Mouse (Mus musculus): Measurements from ENCODE around the gene Slc19a2. TPM values are rescaled to one million over a fixed set of nuclear protein-coding genes. Genes with fewer than 3 reads are reported as not detected.
A peak's percentile ranks its signal among the peaks of the same experiment; 100 is the strongest.

Slc19a2 gene
- polyA plus RNA-seq, 1 experiment from 2014 or later: 10.4 TPM

- Histone ChIP-seq H3K4me2 (no peak overlapping the region), H3K4me3 (replicated peaks) (no peak overlapping the region), H3K9ac (no peak overlapping the region), H3K36me3 (peaks cover 40% of the 10 kb centered on the region), H3K27ac (peak overlapping the region; percentile 48; the same call in 1 of the 2 replicates), H3K4me1 (no peaks in the 10 kb centered on the region), H3K27me3 (no peaks in the 10 kb centered on the region), H3K9me3 (replicated peaks) (no peaks in the 10 kb centered on the region)
- 72% methylated on average over 16 of the region's 16 CpGs for WGBS
- ATAC-seq (replicated peaks; ENCODE audit: low FRiP score): 0 out of 2 replicates have a peak, but pooled peaks have one; percentile 22
Observed at GRCm38 (mm10) chr1:164260171-164261028, 11.6 kb downstream of the Slc19a2 start.

GRCm38 (mm10) chr1:164261553-164261952, 12.7 kb downstream of the Slc19a2 start:
- no peak overlapping the region for H3K4me3 ChIP-seq (replicated peaks)
- no peak for ATAC-seq (replicated peaks; ENCODE audit: low FRiP score)
- H3K9me3 ChIP-seq (replicated peaks): no peaks in the 10 kb centered on the region
- 88% methylated on average over 7 of the region's 7 CpGs for WGBS
- no peak overlapping the region for H3K27ac ChIP-seq
- no peak overlapping the region for H3K4me2 ChIP-seq
- H3K27me3 ChIP-seq: no peaks in the 10 kb centered on the region
- H3K36me3 ChIP-seq: peaks cover 40% of the 10 kb centered on the region
- H3K9ac ChIP-seq: no peak overlapping the region
- H3K4me1 ChIP-seq: no peaks in the 10 kb centered on the region

GRCm38 (mm10) chr1:164270941-164271340, 22.1 kb downstream of the Slc19a2 start:
- Histone ChIP-seq H3K4me3 (replicated peaks) (no peak overlapping the region), H3K4me1 (peaks cover 4% of the 10 kb centered on the region; the same call in 1 of the 2 replicates), H3K9ac (no peak overlapping the region), H3K4me2 (no peak overlapping the region), H3K9me3 (replicated peaks) (no peaks in the 10 kb centered on the region), H3K36me3 (no peaks in the 10 kb centered on the region), H3K27me3 (no peaks in the 10 kb centered on the region), H3K27ac (no peak overlapping the region)
- no peak for ATAC-seq (replicated peaks; ENCODE audit: low FRiP score)
- WGBS: 83% methylated on average over 7 of the region's 7 CpGs

- H3K4me3 ChIP-seq (replicated peaks): no peak overlapping the region
- H3K9me3 ChIP-seq (replicated peaks): no peaks in the 10 kb centered on the region
- WGBS: 71% methylated on average over 6 of the region's 6 CpGs
- no peaks in the 10 kb centered on the region for H3K27me3 ChIP-seq
- no peak for ATAC-seq (replicated peaks; ENCODE audit: low FRiP score)
- no peak overlapping the region for H3K9ac ChIP-seq
- no peak overlapping the region for H3K4me2 ChIP-seq
- no peak overlapping the region for H3K27ac ChIP-seq
- H3K36me3 ChIP-seq: no peaks in the 10 kb centered on the region
- H3K4me1 ChIP-seq: peaks cover 5% of the 10 kb centered on the region; the same call in 1 of the 2 replicates
Observed at GRCm38 (mm10) chr1:164273659-164274058, 24.8 kb downstream of the Slc19a2 start.

GRCm38 (mm10) chr1:164275455-164275954, 26.7 kb downstream of the Slc19a2 start, which contains the start of gene Ccdc181:
Ccdc181 (plus strand) TSS chr1:164275585.
- peaks cover 5% of the 10 kb centered on the region; the same call in 1 of the 2 replicates for H3K4me1 ChIP-seq
- H3K9me3 ChIP-seq (replicated peaks): no peaks in the 10 kb centered on the region
- WGBS: under 1% methylated on average over 31 of the region's 31 CpGs
- 0 out of 2 replicates have a peak within 1 kb of the TSS, but pooled peaks have one; percentile 57 for H3K27ac ChIP-seq
- peak within 1 kb of the TSS; percentile 63 for H3K4me3 ChIP-seq (replicated peaks)
- peak; percentile 99 for ATAC-seq (replicated peaks; ENCODE audit: low FRiP score)
- no peaks in the 10 kb centered on the region for H3K27me3 ChIP-seq
- peak within 1 kb of the TSS; percentile 48 for H3K9ac ChIP-seq
- H3K4me2 ChIP-seq: peak within 1 kb of the TSS; percentile 85
- H3K36me3 ChIP-seq: no peaks in the 10 kb centered on the region

GRCm38 (mm10) chr1:164276552-164276951, 27.7 kb downstream of the Slc19a2 start:
- no peak for ATAC-seq (replicated peaks; ENCODE audit: low FRiP score)
- WGBS: 89% methylated on average over 3 of the region's 3 CpGs

GRCm38 (mm10) chr1:164279332-164279731, 30.5 kb downstream of the Slc19a2 start:
- Histone ChIP-seq H3K9me3 (replicated peaks) (no peaks in the 10 kb centered on the region), H3K4me1 (peaks cover 5% of the 10 kb centered on the region; the same call in 1 of the 2 replicates), H3K9ac (no peak overlapping the region), H3K27me3 (no peaks in the 10 kb centered on the region), H3K36me3 (0 out of 2 replicates have a peak, but pooled peaks cover 3% of the 10 kb centered on the region), H3K4me3 (replicated peaks) (no peak overlapping the region), H3K4me2 (no peak overlapping the region), H3K27ac (no peak overlapping the region)
- WGBS: 69% methylated on average over 4 of the region's 4 CpGs
- ATAC-seq (replicated peaks; ENCODE audit: low FRiP score): no peak

More at GRCm38 (mm10) chr1:164276552-164276951, 27.7 kb downstream of the Slc19a2 start:
- H3K4me2 ChIP-seq: no peak overlapping the region
- no peaks in the 10 kb centered on the region for H3K9me3 ChIP-seq (replicated peaks)
- no peak overlapping the region for H3K4me3 ChIP-seq (replicated peaks)
- H3K27ac ChIP-seq: no peak overlapping the region
- H3K9ac ChIP-seq: no peak overlapping the region
- no peaks in the 10 kb centered on the region for H3K36me3 ChIP-seq
- no peaks in the 10 kb centered on the region for H3K27me3 ChIP-seq
- H3K4me1 ChIP-seq: peaks cover 5% of the 10 kb centered on the region; the same call in 1 of the 2 replicates

- Histone ChIP-seq H3K4me1 (peaks cover 5% of the 10 kb centered on the region; the same call in 1 of the 2 replicates), H3K4me3 (replicated peaks) (no peak overlapping the region), H3K9ac (no peak overlapping the region), H3K4me2 (no peak overlapping the region), H3K27me3 (no peaks in the 10 kb centered on the region), H3K27ac (no peak overlapping the region), H3K36me3 (0 out of 2 replicates have a peak, but pooled peaks cover 3% of the 10 kb centered on the region), H3K9me3 (replicated peaks) (no peaks in the 10 kb centered on the region)
- ATAC-seq (replicated peaks; ENCODE audit: low FRiP score): no peak
- WGBS: 93% methylated on average over 3 of the region's 3 CpGs
Observed at GRCm38 (mm10) chr1:164284007-164284406, 35.2 kb downstream of the Slc19a2 start.

GRCm38 (mm10) chr1:164287406-164287805, 38.6 kb downstream of the Slc19a2 start:
- H3K9me3 ChIP-seq (replicated peaks): no peaks in the 10 kb centered on the region
- no peak overlapping the region for H3K4me3 ChIP-seq (replicated peaks)
- H3K27me3 ChIP-seq: no peaks in the 10 kb centered on the region
- peaks cover 5% of the 10 kb centered on the region; the same call in 1 of the 2 replicates for H3K4me1 ChIP-seq
- no peak overlapping the region for H3K9ac ChIP-seq
- H3K4me2 ChIP-seq: peak overlapping the region; percentile 27
- ATAC-seq (replicated peaks; ENCODE audit: low FRiP score): peak; percentile 73; the same call in 1 of the 2 replicates
- H3K36me3 ChIP-seq: peaks cover 27% of the 10 kb centered on the region
- no peak overlapping the region; the same call in 1 of the 2 replicates for H3K27ac ChIP-seq
- 36% methylated on average over 15 of the region's 15 CpGs for whole genome bisulfite sequencing

GRCm38 (mm10) chr1:164292040-164292439, 43.2 kb downstream of the Slc19a2 start:
- Histone ChIP-seq H3K4me2 (no peak overlapping the region), H3K27me3 (no peaks in the 10 kb centered on the region), H3K36me3 (peaks cover 60% of the 10 kb centered on the region), H3K9me3 (replicated peaks) (no peaks in the 10 kb centered on the region), H3K9ac (no peak overlapping the region), H3K27ac (no peak overlapping the region), H3K4me1 (peaks cover 5% of the 10 kb centered on the region; the same call in 1 of the 2 replicates), H3K4me3 (replicated peaks) (no peak overlapping the region)
- no peak for ATAC-seq (replicated peaks; ENCODE audit: low FRiP score)
- 88% methylated on average over 5 of the region's 5 CpGs for WGBS

GRCm38 (mm10) chr1:164294071-164294470, 45.2 kb downstream of the Slc19a2 start:
- WGBS: 87% methylated on average over 6 of the region's 6 CpGs
- no peak for ATAC-seq (replicated peaks; ENCODE audit: low FRiP score)

GRCm38 (mm10) chr1:164296473-164296872, 47.6 kb downstream of the Slc19a2 start:
- no peak overlapping the region for H3K4me3 ChIP-seq (replicated peaks)
- no peak overlapping the region for H3K9ac ChIP-seq
- peaks cover 86% of the 10 kb centered on the region for H3K36me3 ChIP-seq
- no peak overlapping the region for H3K4me2 ChIP-seq
- no peaks in the 10 kb centered on the region for H3K9me3 ChIP-seq (replicated peaks)
- no peaks in the 10 kb centered on the region for H3K4me1 ChIP-seq
- WGBS: 92% methylated on average over 4 of the region's 5 CpGs
- ATAC-seq (replicated peaks; ENCODE audit: low FRiP score): no peak
- no peaks in the 10 kb centered on the region for H3K27me3 ChIP-seq
- H3K27ac ChIP-seq: no peak overlapping the region

More at GRCm38 (mm10) chr1:164294071-164294470, 45.2 kb downstream of the Slc19a2 start:
- H3K27me3 ChIP-seq: no peaks in the 10 kb centered on the region
- no peak overlapping the region for H3K4me3 ChIP-seq (replicated peaks)
- no peaks in the 10 kb centered on the region for H3K9me3 ChIP-seq (replicated peaks)
- H3K4me1 ChIP-seq: no peaks in the 10 kb centered on the region
- peaks cover 80% of the 10 kb centered on the region for H3K36me3 ChIP-seq
- H3K27ac ChIP-seq: no peak overlapping the region
- H3K4me2 ChIP-seq: no peak overlapping the region
- no peak overlapping the region for H3K9ac ChIP-seq

Data from kidney, embryonic 15.5 days (tissue).